Comparison of ENCODE assay signal across 31 mouse cellular contexts in genomic region chr16:18943906-18944305, GRCm38 (mm10).
"Had no signal": no experiment of that assay in that cellular context is flagged by ENCODE, and none has a peak within 500 bp of the region (broad histone marks: within the 10 kb centered on the region; RNA-seq: fewer than 3 reads in every experiment).

No protein-coding gene starts in this region.

- H3K27ac ChIP-seq: left cerebral cortex, adult 2 months; limb, embryonic 10.5 days; limb, embryonic 12.5 days; limb, embryonic 13.5 days; limb, embryonic 15.5 days; liver, embryonic 12.5 days; liver, embryonic 13.5 days; liver, embryonic 14.5 days; liver, embryonic 15.5 days; lung, embryonic 15.5 days; macrophage; midbrain, embryonic 10.5 days; midbrain, embryonic 12.5 days; midbrain, embryonic 15.5 days; neural tube, embryonic 12.5 days had no signal

- H3K4me3 ChIP-seq: left cerebral cortex, adult 2 months; limb, embryonic 10.5 days; limb, embryonic 12.5 days; limb, embryonic 13.5 days; limb, embryonic 15.5 days; liver, embryonic 12.5 days; liver, embryonic 13.5 days; liver, embryonic 15.5 days; lung, embryonic 15.5 days; megakaryocyte, embryonic 14.5 days; midbrain, embryonic 10.5 days; midbrain, embryonic 12.5 days; midbrain, embryonic 15.5 days; myocyte; neural tube, embryonic 12.5 days had no signal

- H3K4me1 ChIP-seq: limb, embryonic 10.5 days; limb, embryonic 12.5 days; limb, embryonic 13.5 days; limb, embryonic 15.5 days; liver, embryonic 12.5 days; liver, embryonic 13.5 days; liver, embryonic 15.5 days; lung, embryonic 15.5 days; megakaryocyte, embryonic 14.5 days; midbrain, embryonic 10.5 days; midbrain, embryonic 12.5 days; midbrain, embryonic 15.5 days; neural tube, embryonic 12.5 days had no signal

- H3K27me3 ChIP-seq: limb, embryonic 12.5 days; limb, embryonic 13.5 days; limb, embryonic 15.5 days; liver, embryonic 12.5 days; liver, embryonic 13.5 days; liver, embryonic 15.5 days; lung, embryonic 15.5 days; megakaryocyte, embryonic 14.5 days; midbrain, embryonic 12.5 days; midbrain, embryonic 15.5 days; neural tube, embryonic 12.5 days had no signal

- DNase-seq: left cerebral cortex, postnatal 4 days; liver; liver, embryonic 13.5 days; liver, postnatal 0 days; lung, adult 18-20 months; lung, adult 2 months; lung, embryonic 14.5 days; lung, postnatal 10 days; lung, postnatal 14 days; lung, postnatal 36 days; lung, postnatal 4 days; midbrain, embryonic 14.5 days had no signal

- ATAC-seq: liver, embryonic 12.5 days; liver, postnatal 0 days; lung, postnatal 0 days; midbrain, embryonic 15.5 days; midbrain, embryonic 16.5 days had no signal

- H3K9me3 ChIP-seq: limb, embryonic 10.5 days; limb, embryonic 12.5 days; limb, embryonic 13.5 days; limb, embryonic 15.5 days; liver, embryonic 12.5 days; liver, embryonic 13.5 days; liver, embryonic 15.5 days; lung, embryonic 15.5 days; megakaryocyte, embryonic 14.5 days; midbrain, embryonic 10.5 days; midbrain, embryonic 12.5 days; midbrain, embryonic 15.5 days; neural tube, embryonic 12.5 days had no signal

- H3K9ac ChIP-seq: limb, embryonic 12.5 days; limb, embryonic 13.5 days; limb, embryonic 15.5 days; liver, embryonic 12.5 days; liver, embryonic 13.5 days; liver, embryonic 14.5 days; liver, embryonic 15.5 days; liver, postnatal 0 days; lung, embryonic 14.5 days; lung, embryonic 15.5 days; midbrain, embryonic 12.5 days; midbrain, embryonic 15.5 days; neural tube, embryonic 12.5 days had no signal

- H3K4me2 ChIP-seq: limb, embryonic 12.5 days; limb, embryonic 13.5 days; limb, embryonic 15.5 days; liver, embryonic 11.5 days; liver, embryonic 12.5 days; liver, embryonic 13.5 days; liver, embryonic 15.5 days; lung, embryonic 14.5 days; lung, embryonic 15.5 days; midbrain, embryonic 12.5 days; midbrain, embryonic 15.5 days; neural tube, embryonic 12.5 days had no signal
